Mouse (Mus musculus) cerebellum, adult 11-12 months (tissue): Measurements from ENCODE around the gene Tpst2.

Source experiments
- DNase-seq: peaks from one replicate; pipeline ENCODE4 v3.0.0; 2022

Tpst2 gene

GRCm38 (mm10) chr5:112276267-112276873 is at the start of gene Tpst2:
Gene Tpst2, plus strand, starts transcription at chr5:112276691.
- DNase-seq: peak; percentile 100

GRCm38 (mm10) chr5:112227354-112227753 is 49.1 kb upstream of the Tpst2 start:
- DNase-seq: no peak

- DNase-seq: no peak
These were observed 48.6 kb upstream of the Tpst2 start for GRCm38 (mm10) chr5:112227898-112228239.

GRCm38 (mm10) chr5:112228240-112229076 is 48.0 kb upstream of the Tpst2 start:
- DNase-seq: no peak

- DNase-seq: no peak
These were observed 40.7 kb upstream of the Tpst2 start for GRCm38 (mm10) chr5:112235806-112236205.

- DNase-seq: no peak
These were observed 39.9 kb upstream of the Tpst2 start for GRCm38 (mm10) chr5:112236631-112237030.

GRCm38 (mm10) chr5:112237439-112237838 is 39.1 kb upstream of the Tpst2 start:
- DNase-seq: no peak

- DNase-seq: no peak
These were observed 38.5 kb upstream of the Tpst2 start for GRCm38 (mm10) chr5:112237866-112238570.

- no peak for DNase-seq
These were observed 37.6 kb upstream of the Tpst2 start for GRCm38 (mm10) chr5:112238781-112239482.

- DNase-seq: peak; percentile 84
These were observed 35.7 kb upstream of the Tpst2 start for GRCm38 (mm10) chr5:112240761-112241160.

- no peak for DNase-seq
These were observed 34.6 kb upstream of the Tpst2 start for GRCm38 (mm10) chr5:112241849-112242248.

GRCm38 (mm10) chr5:112242361-112242778 is 34.1 kb upstream of the Tpst2 start:
- no peak for DNase-seq

GRCm38 (mm10) chr5:112243041-112243440 is 33.5 kb upstream of the Tpst2 start:
- DNase-seq: no peak

- no peak for DNase-seq
These were observed 32.8 kb upstream of the Tpst2 start for GRCm38 (mm10) chr5:112243539-112244274.

GRCm38 (mm10) chr5:112244275-112244562 is 32.3 kb upstream of the Tpst2 start:
- no peak for DNase-seq

- no peak for DNase-seq
These were observed 31.4 kb upstream of the Tpst2 start for GRCm38 (mm10) chr5:112244890-112245615.

- no peak for DNase-seq
These were observed 29.1 kb upstream of the Tpst2 start for GRCm38 (mm10) chr5:112247399-112247798.

- DNase-seq: no peak
These were observed 27.4 kb upstream of the Tpst2 start for GRCm38 (mm10) chr5:112249106-112249505.

- no peak for DNase-seq
These were observed 24.1 kb upstream of the Tpst2 start, which contains the start of gene Cryba4 for GRCm38 (mm10) chr5:112252400-112252799. Gene Cryba4, minus strand, starts transcription at chr5:112252518.

GRCm38 (mm10) chr5:112253169-112253568 is 23.3 kb upstream of the Tpst2 start:
- no peak for DNase-seq

- peak; percentile 81 for DNase-seq
These were observed 22.1 kb upstream of the Tpst2 start for GRCm38 (mm10) chr5:112254282-112254806.

- DNase-seq: peak; percentile 92
These were observed 21.1 kb upstream of the Tpst2 start, which contains the start of gene Crybb1 for GRCm38 (mm10) chr5:112255426-112255825. Gene Crybb1, plus strand, starts transcription at chr5:112255815.
